Mouse (Mus musculus): Measurements from ENCODE around the gene Prr5l.

GRCm38 (mm10) chr2:101860920-101861485 is 21.8 kb downstream of the Prr5l start:
- TF ChIP-seq MAX (IDR thresholded peaks at IDR 0.05; ENCODE audit: low read depth) (no peak), E2F4 (IDR thresholded peaks at IDR 0.05; ENCODE audit: insufficient read depth) (no peak), POLR2A (IDR thresholded peaks at IDR 0.05; ENCODE audit: insufficient read length, low read depth) (no peak), TCF12 (IDR thresholded peaks at IDR 0.05; ENCODE audit: insufficient read depth, poor library complexity, severe bottlenecking) (no peak)
